Mouse (Mus musculus) adrenal gland, postnatal 25 days (tissue): ENCODE measurements around the gene Hprt. TPM values are rescaled to one million over a fixed set of nuclear protein-coding genes. Genes with fewer than 3 reads are reported as not detected.
"Not testable (repeated sequence)": the region's sequence is repeated elsewhere in the genome, so short reads cannot be mapped to it uniquely, and the experiment has no call there.

ENCODE experiments used
- DNase-seq: peaks from one replicate; pipeline ENCODE4 v3.0.0; 2021; ENCODE audit warnings: mixed read lengths
- long read RNA-seq: library from polyadenylated mRNA; stranded (forward); transcript quantifications from one replicate; pipeline ENCODE4 v2.0.0, GENCODE M21; 2021
- total RNA-seq: library from RNA; stranded (reverse); gene quantifications from 2 replicates; pipeline ENCODE4 v1.2.3, GENCODE M21; 2021

Hprt gene
- total RNA-seq = 87.6 and 92.7 TPM in 2 replicates
- long read RNA-seq, transcript Hprt-201 (9 exons, 1,289 nt) = major isoform, 5 of 7 reads
- long read RNA-seq, partial matches to known transcripts = 2 of 7 reads
- long read RNA-seq, other reads (novel, unspliced or antisense) = 0 of 7 reads

DNA sequence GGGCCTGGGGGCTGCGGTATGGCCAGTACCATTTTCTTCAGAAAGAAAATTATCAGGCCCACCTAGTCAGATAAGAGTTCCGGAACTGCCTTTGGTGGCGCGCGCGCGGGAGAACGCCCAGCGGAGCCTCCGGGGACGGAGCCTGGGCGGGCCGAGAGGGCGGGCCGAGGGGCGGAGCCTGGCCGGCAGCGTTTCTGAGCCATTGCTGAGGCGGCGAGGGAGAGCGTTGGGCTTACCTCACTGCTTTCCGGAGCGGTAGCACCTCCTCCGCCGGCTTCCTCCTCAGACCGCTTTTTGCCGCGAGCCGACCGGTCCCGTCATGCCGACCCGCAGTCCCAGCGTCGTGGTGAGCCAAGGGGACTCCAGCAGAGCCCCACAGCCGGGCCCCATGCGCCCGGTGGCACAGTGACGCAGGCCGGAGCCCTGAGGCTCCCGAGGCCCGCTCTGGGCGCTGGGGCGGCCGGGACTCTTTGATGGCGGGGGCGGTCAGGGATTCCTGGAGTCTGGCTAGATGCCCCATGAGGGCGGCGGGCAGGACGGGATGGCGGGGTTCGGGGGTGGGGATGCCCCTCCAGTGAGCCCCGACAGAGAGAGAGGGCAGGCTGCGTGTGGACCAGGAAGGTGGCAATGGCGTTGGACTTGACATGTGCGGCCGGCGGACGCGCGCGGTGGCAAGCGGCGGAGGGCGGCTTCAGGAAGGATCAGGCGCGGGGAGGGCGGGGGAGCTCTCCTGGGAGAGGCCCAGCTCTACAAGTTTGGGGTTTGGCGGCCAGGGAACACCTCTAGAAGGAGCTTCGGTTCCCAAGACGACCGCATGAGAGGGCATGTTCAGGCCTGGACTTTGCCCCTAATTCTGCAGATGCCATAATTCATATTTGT is at the start of gene Hprt:
Gene Hprt, plus strand, starts transcription at position 233 of the 879 bp plus-strand sequence.
- DNase-seq = peak; percentile 88

- DNase-seq = no peak
Observed at GRCm38 (mm10) chrX:52945509-52945908, 42.4 kb upstream of the Hprt start.

GRCm38 (mm10) chrX:52949713-52950112 is 38.2 kb upstream of the Hprt start:
- DNase-seq = peak; percentile 12

DNA sequence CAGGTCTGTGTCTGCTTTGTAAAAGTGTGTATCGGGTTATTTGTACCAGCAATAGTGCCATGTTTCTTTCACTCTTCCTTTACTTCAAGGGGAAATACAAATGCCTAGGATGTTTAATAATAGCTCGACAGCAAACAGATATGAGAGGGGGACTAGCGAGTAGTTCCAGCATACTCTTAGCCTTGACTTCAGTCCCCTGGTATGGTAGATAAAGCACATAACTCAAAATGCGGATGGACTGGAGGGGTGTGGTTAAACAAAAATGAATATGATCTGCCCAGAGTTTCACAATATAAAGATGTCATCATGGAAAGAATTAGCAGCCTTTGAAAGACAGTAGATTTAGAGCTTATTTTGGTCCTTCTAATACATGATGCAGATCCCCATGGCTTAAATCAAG is 31.0 kb upstream of the Hprt start:
- DNase-seq = no peak

DNA sequence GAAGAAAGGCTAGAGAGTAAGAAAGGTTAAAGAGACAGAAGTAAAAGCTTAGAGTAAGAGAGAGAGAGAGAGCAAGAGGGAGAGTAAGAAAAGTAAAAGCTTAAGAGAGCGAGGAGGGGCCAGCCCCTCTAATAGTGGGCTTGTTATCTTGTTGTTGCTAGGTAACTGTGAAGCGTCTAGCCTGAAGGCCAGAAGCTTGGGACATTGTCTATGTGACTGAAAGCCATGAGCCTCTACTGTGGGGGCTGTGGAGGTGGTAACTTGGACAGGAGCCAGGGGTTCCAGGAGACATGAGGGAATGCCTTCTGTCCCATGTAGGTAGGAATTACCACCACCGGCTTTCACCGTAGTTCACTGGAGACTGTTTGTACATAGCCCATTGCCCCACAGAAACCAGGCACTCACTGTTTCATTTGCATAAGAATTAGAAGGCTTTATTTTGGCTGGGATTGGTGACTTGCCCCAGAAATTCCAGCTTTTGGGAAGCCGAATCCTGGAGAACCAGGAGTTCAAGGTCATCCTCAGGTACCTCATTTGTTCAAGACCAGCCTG is 26.3 kb upstream of the Hprt start:
- no peak for DNase-seq

- no peak for DNase-seq
Observed at GRCm38 (mm10) chrX:52965149-52965548, 22.8 kb upstream of the Hprt start.

GRCm38 (mm10) chrX:52971211-52972006 is 16.5 kb upstream of the Hprt start:
- DNase-seq = peak; percentile 13

GRCm38 (mm10) chrX:52972129-52972528 is 15.8 kb upstream of the Hprt start:
- no peak for DNase-seq

GRCm38 (mm10) chrX:52972680-52973079 is 15.3 kb upstream of the Hprt start:
- no peak for DNase-seq

GRCm38 (mm10) chrX:52978576-52978975 is 9.4 kb upstream of the Hprt start:
- DNase-seq = no peak

GRCm38 (mm10) chrX:52981378-52981777 is 6.6 kb upstream of the Hprt start:
- DNase-seq = no peak

DNA sequence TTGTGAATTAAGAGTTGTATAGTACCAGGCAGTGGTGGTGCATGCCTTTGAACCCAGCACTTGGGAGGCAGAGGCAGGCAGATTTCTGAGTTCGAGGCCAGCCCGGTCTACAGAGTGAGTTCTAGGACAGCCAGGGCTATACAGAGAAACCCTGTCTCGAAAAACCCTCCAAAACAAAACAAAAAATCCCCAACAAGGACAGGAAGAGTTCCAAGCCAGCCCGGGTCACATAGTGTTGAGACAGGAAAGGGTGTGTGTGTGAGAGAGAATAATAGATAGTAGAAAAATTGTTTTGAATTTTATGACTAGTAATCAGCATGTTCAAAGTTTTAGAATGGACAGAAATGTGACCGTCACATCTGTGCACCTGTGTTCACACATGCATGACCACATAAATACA is 6.8 kb downstream of the Hprt start:
- not testable (repeated sequence) for DNase-seq

GRCm38 (mm10) chrX:53004887-53005286 is 16.9 kb downstream of the Hprt start:
- not testable (repeated sequence) for DNase-seq

- DNase-seq = no peak
Observed at GRCm38 (mm10) chrX:53006062-53006461, 18.1 kb downstream of the Hprt start.

- DNase-seq = no peak
Observed at GRCm38 (mm10) chrX:53015549-53015948, 27.6 kb downstream of the Hprt start.

GRCm38 (mm10) chrX:53023021-53023420 is 35.1 kb downstream of the Hprt start:
- no peak for DNase-seq

DNA sequence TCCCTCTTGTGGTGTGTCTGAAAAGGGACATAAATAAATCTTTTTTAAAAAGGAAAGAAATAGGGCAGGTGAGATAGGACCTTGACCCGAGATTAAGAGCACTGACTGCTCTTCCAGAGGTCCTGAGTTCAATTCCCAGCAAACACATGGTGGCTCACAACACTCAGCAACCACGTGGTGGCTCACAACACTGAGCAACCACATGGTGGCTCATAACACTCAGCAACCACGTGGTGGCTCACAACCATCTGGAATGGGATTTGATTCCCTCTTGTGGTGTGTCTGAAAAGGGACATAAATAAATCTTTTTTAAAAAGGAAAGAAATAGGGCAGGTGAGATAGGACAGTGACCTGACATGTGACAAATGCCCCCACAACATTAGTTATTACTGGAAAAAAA is 36.3 kb downstream of the Hprt start:
- DNase-seq = not testable (repeated sequence)

DNA sequence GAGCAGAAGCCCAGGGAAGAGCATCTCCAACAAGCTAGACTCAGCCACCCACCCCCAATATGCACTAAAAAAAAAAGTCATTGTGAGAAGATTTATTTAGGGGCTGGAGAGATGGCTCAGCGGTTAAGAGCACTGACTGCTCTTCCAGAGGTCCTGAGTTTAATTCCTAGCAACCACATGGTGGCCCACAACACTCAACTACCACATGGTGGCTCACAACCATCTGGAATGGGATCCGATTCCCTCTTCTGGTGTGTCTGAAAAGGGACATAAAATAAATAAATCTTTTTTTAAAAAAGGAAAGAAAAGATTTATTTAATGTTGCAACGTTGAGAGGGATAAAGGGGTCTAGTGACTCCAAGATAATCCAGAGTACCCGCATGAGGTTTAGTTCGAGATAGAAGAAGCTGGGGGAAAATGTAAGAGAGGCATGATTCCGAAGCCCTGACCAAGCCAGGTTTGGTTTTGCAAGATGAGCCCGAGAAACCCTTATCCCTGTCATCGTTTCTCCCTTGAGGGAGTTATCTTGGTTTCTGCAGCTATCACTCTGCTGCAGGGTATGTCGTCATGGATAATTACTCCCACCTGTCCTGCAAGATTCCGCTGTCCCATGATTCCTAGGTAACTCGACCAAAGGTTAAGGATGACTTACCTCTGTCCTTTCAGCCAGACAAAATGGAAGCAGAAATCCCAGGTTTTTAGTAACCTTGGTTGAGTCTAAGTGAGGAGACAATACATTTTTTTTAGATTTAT is 37.7 kb downstream of the Hprt start:
- DNase-seq = no peak

DNA sequence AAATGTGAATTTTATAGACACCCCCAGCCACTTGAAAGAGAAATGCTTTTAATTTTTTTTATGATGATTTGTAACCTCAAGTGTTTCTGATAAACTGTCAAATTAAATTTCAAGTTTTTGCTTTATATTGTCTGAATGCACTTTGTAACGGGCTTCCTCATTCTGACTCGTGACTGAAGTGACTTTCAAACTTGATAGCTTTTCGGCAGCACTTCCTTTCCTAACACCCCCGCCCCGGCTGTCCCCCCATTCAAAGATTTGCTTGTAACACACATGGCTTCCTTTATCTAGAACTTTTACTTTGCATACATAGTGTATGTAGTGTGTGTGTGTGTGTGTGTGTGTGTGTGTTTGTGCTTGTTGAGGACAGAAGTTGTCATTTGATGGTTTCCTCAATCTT is 41.6 kb downstream of the Hprt start:
- no peak for DNase-seq

DNA sequence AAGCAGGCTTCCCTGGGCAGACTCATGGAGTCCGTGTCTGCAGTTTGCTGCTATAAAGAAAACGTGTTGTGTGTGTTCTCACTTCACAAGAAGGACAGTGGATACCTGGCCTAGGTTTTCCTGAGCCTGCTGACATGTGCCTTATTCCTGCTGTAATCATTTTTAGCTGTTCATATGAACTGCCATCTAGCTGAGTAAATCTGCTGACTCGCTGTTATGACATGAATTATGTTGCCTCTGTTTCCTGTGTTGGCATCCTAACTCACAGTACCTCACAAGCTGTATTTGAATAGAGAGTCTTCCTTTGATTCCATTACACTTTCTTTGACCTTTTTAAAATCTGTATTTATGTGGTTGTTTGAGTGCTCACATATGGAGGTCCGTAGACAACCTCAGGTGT is 50.3 kb downstream of the Hprt start:
- DNase-seq = no peak

DNA sequence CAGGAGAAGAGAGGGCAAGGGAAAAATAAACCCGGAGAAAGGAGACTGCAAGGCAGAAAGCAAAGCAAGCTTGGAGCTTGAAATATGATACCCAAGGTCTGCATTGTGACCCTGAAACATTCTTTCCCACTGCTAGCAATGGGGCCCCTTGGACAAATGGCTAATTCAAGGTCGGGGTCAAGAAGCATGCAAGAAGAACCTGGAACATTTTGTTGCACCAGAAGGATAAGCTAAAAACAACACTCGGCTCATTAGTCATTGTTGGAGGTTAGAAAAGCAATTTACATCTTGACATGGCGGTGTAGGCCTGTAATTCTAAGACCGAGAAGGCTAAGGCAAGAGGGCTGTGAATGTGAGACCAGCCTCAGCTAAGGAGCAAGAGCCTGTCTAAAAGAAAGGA is 51.7 kb downstream of the Hprt start:
- no peak for DNase-seq

GRCm38 (mm10) chrX:53040138-53040537 is 52.2 kb downstream of the Hprt start:
- no peak for DNase-seq
